Mouse (Mus musculus) stomach, postnatal 0 days (tissue): ENCODE data around the gene Gm28047. TPM values are rescaled to one million over a fixed set of nuclear protein-coding genes. Genes with fewer than 3 reads are reported as not detected.
A peak's percentile ranks its signal among the peaks of the same experiment; 100 is the strongest.

Source experiments
- ATAC-seq: fragments of 200-750 bp; cut with Nextera tagmentation; 2 replicates; pipeline ENCODE4 v1.8.0; 2017; ENCODE audit not compliant: low FRiP score, low TSS enrichment
- DNase-seq: peaks from one replicate; pipeline ENCODE4 v3.0.0-alpha.2; 2016; ENCODE audit warnings: low spot score
- H3K27ac ChIP-seq: fragments of 300-500 bp; sonication (generic); replicated peaks from 2 replicates; pipeline ENCODE4 v1.5.1; 2014; ENCODE audit warnings: mild to moderate bottlenecking, control low read depth
- H3K27me3 ChIP-seq: fragments of 300-500 bp; sonication (generic); 2 replicates; pipeline ENCODE4 v1.6.1; 2014; ENCODE audit warnings: low read length; ENCODE audit not compliant: control insufficient read depth, insufficient read depth
- H3K36me3 ChIP-seq: fragments of 300-500 bp; sonication (generic); 2 replicates; pipeline ENCODE4 v1.6.1; 2014; ENCODE audit warnings: low read length, mixed read lengths; ENCODE audit not compliant: control insufficient read depth, insufficient read depth
- H3K4me1 ChIP-seq: fragments of 300-500 bp; sonication (generic); replicated peaks from 2 replicates; pipeline ENCODE4 v1.6.1; 2014; ENCODE audit warnings: antibody characterized with exemption; ENCODE audit not compliant: control insufficient read depth, insufficient read depth
- H3K4me2 ChIP-seq: fragments of 300-500 bp; sonication (generic); replicated peaks from 2 replicates; pipeline ENCODE4 v1.6.1; 2014; ENCODE audit warnings: low read depth, mild to moderate bottlenecking, control low read depth, moderate library complexity
- H3K4me3 ChIP-seq: fragments of 300-500 bp; sonication (generic); 2 replicates; pipeline ENCODE4 v1.5.1; 2014; ENCODE audit warnings: low read depth, low read length, control low read depth
- H3K9ac ChIP-seq: fragments of 300-500 bp; sonication (generic); 2 replicates; pipeline ENCODE4 v1.6.1; 2014; ENCODE audit warnings: mild to moderate bottlenecking, low read length, control low read depth, mixed read lengths
- H3K9me3 ChIP-seq: fragments of 300-500 bp; sonication (generic); 2 replicates; pipeline ENCODE4 v1.6.1; 2016; ENCODE audit warnings: low read length; ENCODE audit not compliant: control insufficient read depth
- CTCF ChIP-seq: IDR thresholded peaks from 2 replicates; pipeline ENCODE4 v1.5.1; 2016; ENCODE audit warnings: antibody characterized with exemption, low read depth, mild to moderate bottlenecking, moderate library complexity
- EP300 ChIP-seq: optimal IDR thresholded peaks from 2 replicates; pipeline ENCODE3; 2016; ENCODE audit warnings: antibody characterized with exemption
- WGBS: fragments of 180-500 bp; shearing (Covaris S2); extraction: QIAGEN DNeasy Blood & Tissue Kit; methylation state at CpG from one replicate; pipeline ENCODE4 v1.1.7; 2014; 5-methylcytosine and 5-hydroxymethylcytosine counted together
- polyA plus RNA-seq: library from polyadenylated mRNA; unstranded; fragments of >200 nt; fragmentation: Nextera tagmentation; extraction: Ambion mirVana; gene quantifications from 2 replicates; pipeline ENCODE4 v1.2.1, GENCODE M21; 2015

Gm28047 gene
- polyA plus RNA-seq, 1 experiment from 2014 or later: not detected

- H3K4me3 ChIP-seq: no peak overlapping the region
- H3K27ac ChIP-seq: no peak overlapping the region
- H3K4me2 ChIP-seq: no peak overlapping the region
- no peak for TF ChIP-seq EP300
- TF ChIP-seq CTCF: peak; percentile 61
- H3K27me3 ChIP-seq: no peaks in the 10 kb centered on the region
- DNase-seq: no peak
- peaks cover 25% of the 10 kb centered on the region for H3K36me3 ChIP-seq
- no peaks in the 10 kb centered on the region for H3K9me3 ChIP-seq
- no peaks in the 10 kb centered on the region for H3K4me1 ChIP-seq
- ATAC-seq: no peak
- no peak overlapping the region for H3K9ac ChIP-seq
- WGBS: 71% methylated on average over 3 of the region's 3 CpGs
Observed at GRCm38 (mm10) chr15:102527936-102528335, 96.9 kb downstream of the Gm28047 start.

DNA sequence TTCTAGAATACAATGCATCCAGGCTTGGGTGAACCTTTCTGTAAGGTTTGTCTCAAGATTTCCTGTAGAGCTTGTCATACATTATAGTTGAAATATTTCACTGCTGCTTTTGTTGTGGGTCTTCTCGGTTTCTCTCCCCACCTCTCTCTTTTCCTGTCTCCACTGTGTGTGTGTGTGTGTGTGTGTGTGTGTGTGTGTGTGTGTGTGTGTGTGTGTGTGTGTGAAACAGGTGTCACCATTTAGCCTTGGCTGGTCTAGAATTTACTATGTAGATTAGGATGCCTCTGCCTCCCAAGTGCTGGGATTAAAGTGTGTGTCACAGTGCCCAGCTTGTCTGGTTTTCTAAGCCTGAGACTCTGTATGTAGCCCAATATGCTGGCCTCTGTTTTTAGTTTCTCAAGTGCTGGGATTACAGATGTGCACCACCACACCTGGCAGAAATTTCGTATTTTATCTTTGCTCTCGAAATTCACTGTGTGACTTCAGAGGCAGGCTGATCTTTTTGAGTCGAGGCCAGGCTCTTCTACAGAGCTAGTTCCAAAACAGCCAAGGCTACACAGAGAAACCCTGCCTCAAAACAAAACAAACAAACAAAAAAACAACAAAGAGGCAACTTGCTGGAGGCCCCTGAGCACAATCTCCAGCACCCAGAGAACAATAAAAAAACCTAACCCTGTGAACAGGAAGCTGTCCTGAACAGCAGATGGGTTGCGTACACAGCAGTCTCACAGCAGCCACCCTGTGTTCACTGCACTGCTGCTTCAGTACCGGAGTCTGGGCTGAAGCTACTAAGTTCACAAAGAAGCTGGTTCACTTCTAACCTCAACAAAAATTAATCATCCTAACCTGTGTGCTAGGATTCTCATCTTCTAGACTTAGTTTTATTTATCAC lies 98.5 kb downstream of the Gm28047 start:
- ATAC-seq (no peak), DNase-seq (no peak)
- no peak overlapping the region for H3K9ac ChIP-seq
- H3K9me3 ChIP-seq: no peaks in the 10 kb centered on the region
- H3K4me1 ChIP-seq: no peaks in the 10 kb centered on the region
- no peak overlapping the region for H3K27ac ChIP-seq
- peaks cover 22% of the 10 kb centered on the region; the same call in 1 of the 2 replicates for H3K36me3 ChIP-seq
- H3K4me2 ChIP-seq: no peak overlapping the region
- TF ChIP-seq CTCF (no peak), EP300 (no peak)
- H3K4me3 ChIP-seq: no peak overlapping the region
- WGBS: 74% methylated on average over 6 of the region's 6 CpGs
- no peaks in the 10 kb centered on the region for H3K27me3 ChIP-seq

DNA sequence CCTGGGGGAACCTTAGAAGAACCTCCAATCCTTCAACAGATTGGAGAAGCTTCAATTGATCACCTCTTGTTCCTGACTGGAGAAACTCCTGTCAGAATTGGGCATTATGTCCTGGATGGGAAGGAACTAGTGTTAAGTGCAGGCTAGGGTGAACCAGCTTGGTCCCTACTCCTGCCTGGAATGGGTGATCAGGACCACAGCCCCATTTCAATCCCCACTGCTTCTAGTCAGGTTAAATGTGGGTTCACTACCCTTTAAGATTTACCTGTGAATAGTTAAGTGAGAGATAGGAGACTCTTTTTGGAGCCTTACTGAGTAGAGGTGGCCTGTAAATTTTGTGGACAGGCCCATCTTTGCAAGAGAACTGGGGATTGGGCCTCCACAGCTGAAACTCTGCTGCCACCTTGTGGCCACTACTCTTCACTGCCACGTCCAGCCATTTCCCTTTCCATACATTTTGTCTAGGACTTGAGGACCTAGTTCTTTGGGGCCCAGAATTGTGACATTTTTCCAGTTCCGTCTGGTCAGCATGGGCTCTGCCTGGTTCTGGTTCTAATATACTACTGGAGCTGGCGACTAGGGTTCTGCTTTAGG lies 99.9 kb downstream of the Gm28047 start, which contains the start of gene Npff:
Gene Npff (minus strand): TSS at position 51 of the 594 bp plus-strand sequence.
- Histone ChIP-seq H3K27ac (no peak within 1 kb of the TSS), H3K4me1 (no peaks in the 10 kb centered on the region), H3K27me3 (no peaks in the 10 kb centered on the region), H3K9me3 (no peaks in the 10 kb centered on the region), H3K36me3 (peaks cover 13% of the 10 kb centered on the region; the same call in 1 of the 2 replicates), H3K4me2 (no peak within 1 kb of the TSS), H3K9ac (no peak within 1 kb of the TSS), H3K4me3 (no peak within 1 kb of the TSS)
- TF ChIP-seq EP300: no peak
- TF ChIP-seq CTCF: peak; percentile 96
- DNase-seq: peak; percentile 83
- peak; percentile 50; the same call in 1 of the 2 replicates for ATAC-seq
- 3% methylated on average over 3 of the region's 3 CpGs for WGBS

- H3K4me3 ChIP-seq: no peak overlapping the region
- H3K27ac ChIP-seq: no peak overlapping the region
- no peaks in the 10 kb centered on the region for H3K4me1 ChIP-seq
- DNase-seq (no peak), ATAC-seq (no peak)
- H3K36me3 ChIP-seq: peaks cover 8% of the 10 kb centered on the region; the same call in 1 of the 2 replicates
- no peak overlapping the region for H3K9ac ChIP-seq
- H3K9me3 ChIP-seq: no peaks in the 10 kb centered on the region
- WGBS: 69% methylated on average over 4 of the region's 4 CpGs
- H3K27me3 ChIP-seq: no peaks in the 10 kb centered on the region
- no peak for TF ChIP-seq EP300
- no peak for TF ChIP-seq CTCF
- no peak overlapping the region for H3K4me2 ChIP-seq
Observed at GRCm38 (mm10) chr15:102521480-102521879, 103.4 kb downstream of the Gm28047 start.

GRCm38 (mm10) chr15:102520416-102520815 lies 104.5 kb downstream of the Gm28047 start:
- WGBS: 56% methylated on average over 4 of the region's 4 CpGs
- Histone ChIP-seq H3K27ac (peak overlapping the region; percentile 2; the same call in 1 of the 2 replicates), H3K9ac (peak overlapping the region; percentile 14; the same call in 1 of the 2 replicates)

More at GRCm38 (mm10) chr15:102520416-102520815, 104.5 kb downstream of the Gm28047 start:
- Histone ChIP-seq H3K4me2 (no peak overlapping the region), H3K4me1 (no peaks in the 10 kb centered on the region), H3K9me3 (no peaks in the 10 kb centered on the region), H3K27me3 (no peaks in the 10 kb centered on the region), H3K36me3 (peaks cover 8% of the 10 kb centered on the region; the same call in 1 of the 2 replicates), H3K4me3 (no peak overlapping the region)
- ATAC-seq (no peak), DNase-seq (peak; percentile 68)
- no peak for TF ChIP-seq EP300
- 0 out of 2 replicates have a peak, but pooled peaks have one; percentile 5 for TF ChIP-seq CTCF
